Mouse (Mus musculus) ovary, adult 18-20 months (tissue): ENCODE measurements around the gene Gm28051.

Experiments used
- DNase-seq: peaks from one replicate; pipeline ENCODE4 v3.0.0; 2022; ENCODE audit warnings: low spot score, mixed read lengths

Gene Gm28051

GRCm38 (mm10) chr12:102705906-102706640 lies 51.5 kb downstream of the Gm28051 start:
- no peak for DNase-seq

GRCm38 (mm10) chr12:102705216-102705871 lies 52.2 kb downstream of the Gm28051 start:
- DNase-seq, result peak; percentile 77

DNA sequence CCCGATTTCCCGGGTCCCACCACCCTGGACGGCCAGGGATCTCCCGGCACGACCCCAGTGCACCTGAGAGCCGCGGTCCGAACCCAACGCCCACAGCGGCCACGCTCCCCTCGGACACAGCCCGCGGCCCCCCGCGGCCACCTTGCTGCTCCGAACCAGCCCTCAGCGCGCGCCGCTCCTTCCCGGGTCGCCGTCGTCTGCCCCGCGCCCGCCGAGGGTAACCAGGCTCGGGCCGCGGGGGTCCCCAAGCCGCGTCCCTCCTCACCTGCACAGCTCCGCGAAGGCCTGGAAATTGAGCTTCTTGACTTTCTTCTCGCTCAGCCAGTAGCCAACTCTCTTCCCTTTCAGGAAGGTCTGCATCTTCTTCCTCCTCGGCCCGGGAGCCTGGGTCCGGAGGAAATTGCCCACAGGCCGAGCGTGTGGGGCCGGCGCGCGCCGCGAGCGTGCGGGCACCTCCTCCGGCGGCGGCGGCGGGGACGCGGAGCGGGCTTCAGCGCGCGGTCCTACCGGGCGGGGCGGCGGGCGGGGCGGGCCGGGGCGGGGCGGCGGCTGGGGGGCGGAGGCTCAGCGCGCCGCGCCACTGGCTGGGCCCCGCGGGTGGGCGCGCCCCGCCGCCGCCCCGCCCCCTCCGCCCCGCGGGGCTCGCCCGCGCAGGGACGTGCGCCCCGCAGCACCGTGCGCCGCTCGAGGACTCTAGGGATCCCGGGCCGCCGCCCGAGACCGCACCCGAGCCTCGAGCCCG lies 52.9 kb downstream of the Gm28051 start, which contains the start of gene Itpk1:
TSS of gene Itpk1 (minus strand) at position 474 of the 742 bp plus-strand sequence.
- peak; percentile 44 for DNase-seq

- no peak for DNase-seq
Observed at GRCm38 (mm10) chr12:102703921-102704408, 53.6 kb downstream of the Gm28051 start.

GRCm38 (mm10) chr12:102703441-102703840 lies 54.1 kb downstream of the Gm28051 start:
- DNase-seq, result no peak

- no peak for DNase-seq
Observed at GRCm38 (mm10) chr12:102703111-102703412, 54.5 kb downstream of the Gm28051 start.

GRCm38 (mm10) chr12:102702356-102703110 lies 55.0 kb downstream of the Gm28051 start:
- no peak for DNase-seq

DNA sequence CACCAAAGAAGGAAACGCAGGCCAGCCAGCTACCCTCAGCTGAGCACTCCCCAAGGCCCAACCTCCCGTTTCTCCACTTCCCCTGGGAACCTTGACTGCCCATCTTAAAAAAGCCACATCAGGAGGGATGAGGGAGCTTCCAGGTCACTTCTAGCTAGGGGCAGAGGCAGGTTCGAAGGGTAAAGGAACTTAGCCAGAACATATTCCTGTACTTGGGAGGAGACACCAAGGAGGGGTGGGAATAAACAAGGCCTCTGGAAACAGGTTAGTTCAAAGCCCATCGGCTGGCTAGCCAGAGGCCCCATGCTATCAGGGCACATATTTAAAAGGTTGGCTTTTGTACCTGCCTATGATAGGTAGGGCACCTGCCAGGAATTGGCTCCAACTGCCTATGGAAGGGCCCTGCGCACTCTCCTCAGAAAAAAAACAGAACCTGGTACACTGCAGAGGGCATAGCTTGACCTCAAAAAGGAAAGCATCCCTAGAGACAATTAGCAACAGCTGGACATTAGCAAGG lies 55.8 kb downstream of the Gm28051 start:
- no peak for DNase-seq

DNA sequence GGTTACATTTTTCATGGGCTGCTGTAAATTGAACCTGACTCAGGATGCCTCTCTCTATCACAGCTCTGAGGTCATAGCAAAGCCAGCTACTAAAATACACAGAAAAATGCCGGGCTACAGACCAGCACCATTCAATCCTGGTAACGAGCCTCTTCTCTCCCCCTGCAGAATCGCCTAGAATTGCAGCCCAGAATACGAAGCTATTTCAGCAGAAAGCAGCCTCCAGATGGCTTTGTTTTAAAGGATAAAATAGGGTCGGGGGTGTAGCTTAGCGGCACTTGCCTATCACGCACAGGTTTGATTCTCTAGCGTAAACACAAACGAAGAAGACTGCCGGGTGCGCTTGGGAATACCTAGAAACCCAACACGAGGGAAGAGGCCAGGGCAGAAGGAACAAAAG lies 57.1 kb downstream of the Gm28051 start:
- no peak for DNase-seq

- no peak for DNase-seq
Observed at GRCm38 (mm10) chr12:102699156-102699555, 58.4 kb downstream of the Gm28051 start.

DNA sequence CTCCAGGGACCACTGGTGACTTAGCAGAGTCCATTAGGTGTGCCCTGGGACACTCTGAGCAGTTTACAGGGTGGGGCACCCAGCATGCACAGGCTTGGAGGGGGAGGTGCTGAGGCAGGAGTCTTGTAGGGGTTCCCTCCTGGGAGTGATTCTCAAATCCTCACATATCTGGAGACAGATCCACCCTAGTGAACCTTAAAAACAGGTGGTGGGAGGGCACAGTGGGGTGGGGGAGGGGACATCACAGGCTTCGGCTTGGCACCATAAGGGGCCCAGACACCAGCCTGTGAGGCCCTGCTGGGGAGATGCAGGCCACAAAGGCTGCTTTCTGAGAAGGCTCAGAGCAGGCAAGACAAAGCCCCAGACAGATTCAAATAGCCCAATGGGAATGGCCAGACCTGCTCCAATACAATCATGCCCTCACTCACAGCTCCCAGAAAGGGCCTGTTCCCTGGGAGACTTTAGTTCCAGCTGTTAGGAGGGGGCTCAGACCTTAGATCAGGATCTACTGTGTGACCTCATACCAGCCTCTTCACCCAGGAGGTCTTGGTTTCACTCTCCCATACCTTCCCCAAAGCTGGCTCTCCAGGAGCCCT lies 59.4 kb downstream of the Gm28051 start:
- no peak for DNase-seq

DNA sequence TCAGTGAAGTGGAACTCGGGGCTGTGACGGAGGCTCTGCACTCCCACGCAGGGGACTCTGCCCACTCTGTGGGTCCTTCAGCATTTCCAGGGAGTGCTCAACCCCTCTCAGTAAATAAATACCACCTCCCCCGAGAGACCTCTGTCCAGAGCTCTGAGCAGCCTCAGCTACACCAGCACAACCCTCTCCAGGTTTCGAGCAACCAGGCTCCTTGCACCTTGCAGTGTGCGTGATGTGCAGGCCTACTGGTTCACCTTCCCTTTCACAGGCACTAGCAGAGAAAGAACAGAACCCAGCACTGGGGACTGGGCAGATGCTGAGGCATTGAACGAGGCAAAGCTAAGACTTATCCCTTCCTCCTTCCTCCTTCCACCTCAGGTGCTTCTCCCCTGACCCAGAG lies 60.2 kb downstream of the Gm28051 start:
- no peak for DNase-seq

GRCm38 (mm10) chr12:102696635-102697354 lies 60.8 kb downstream of the Gm28051 start:
- DNase-seq, result no peak

DNA sequence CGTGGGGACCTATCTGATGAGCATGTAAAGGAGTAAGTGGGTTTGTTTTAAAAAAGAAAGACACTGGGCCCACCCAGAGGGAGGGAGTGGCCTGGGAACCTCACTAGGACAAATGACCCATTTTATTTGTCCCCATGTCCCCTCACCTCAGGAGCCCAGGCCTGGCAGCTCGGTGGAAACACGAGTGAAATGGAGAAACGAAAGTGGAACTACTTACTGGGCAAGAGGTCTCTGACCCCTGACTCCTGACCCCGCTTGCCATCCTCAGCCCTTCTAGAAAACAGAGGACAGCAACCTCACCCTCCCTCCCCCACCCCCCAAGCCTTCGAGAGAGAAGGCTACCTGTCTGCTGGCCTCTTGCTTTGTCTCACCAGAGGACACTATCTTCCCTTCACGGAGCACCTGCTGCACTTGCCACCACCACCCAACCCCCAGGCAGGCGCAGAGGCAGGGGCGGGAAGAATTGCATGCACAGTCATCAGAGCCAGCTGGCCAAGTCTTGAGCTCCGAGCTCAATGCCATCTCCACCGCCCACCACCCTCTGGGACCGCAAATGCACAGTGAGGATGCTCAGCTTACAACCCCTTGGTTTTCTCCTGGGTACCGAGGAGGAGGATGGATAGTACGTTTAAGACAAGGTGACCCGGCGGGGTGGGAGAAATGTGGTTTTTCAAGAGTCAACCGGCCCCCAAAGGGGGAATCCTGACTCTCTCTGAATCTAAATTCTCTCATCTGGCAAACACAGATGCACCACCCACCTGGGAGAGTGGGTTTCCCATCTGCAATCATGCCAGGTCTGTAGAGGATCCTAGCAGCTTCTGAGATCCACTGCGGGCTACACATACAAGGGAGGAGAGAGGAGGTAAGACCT lies 62.0 kb downstream of the Gm28051 start:
- DNase-seq, result no peak

DNA sequence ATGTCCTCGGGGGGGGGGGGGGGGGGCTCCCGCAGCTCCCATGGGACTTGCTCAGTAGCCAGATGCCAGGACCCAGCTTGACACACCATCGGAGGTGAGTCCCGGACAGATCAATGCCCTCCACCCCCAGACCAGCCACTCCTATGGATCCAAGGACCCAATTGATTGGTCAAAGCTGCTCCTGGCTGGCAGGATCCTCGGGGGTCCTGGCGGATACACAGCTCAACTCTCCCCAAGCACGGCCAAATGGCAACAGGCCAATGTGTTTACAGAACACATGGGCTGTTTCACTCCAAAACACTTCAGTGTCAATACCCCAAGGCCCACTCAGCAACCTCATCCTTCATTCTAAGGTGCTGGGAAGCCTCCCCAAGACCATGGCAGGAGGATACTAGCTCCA lies 65.8 kb downstream of the Gm28051 start:
- DNase-seq, result no peak

GRCm38 (mm10) chr12:102691180-102691579 lies 66.4 kb downstream of the Gm28051 start:
- no peak for DNase-seq

- no peak for DNase-seq
Observed at GRCm38 (mm10) chr12:102689773-102690563, 67.6 kb downstream of the Gm28051 start.

- no peak for DNase-seq
Observed at GRCm38 (mm10) chr12:102686321-102686720, 71.2 kb downstream of the Gm28051 start.

DNA sequence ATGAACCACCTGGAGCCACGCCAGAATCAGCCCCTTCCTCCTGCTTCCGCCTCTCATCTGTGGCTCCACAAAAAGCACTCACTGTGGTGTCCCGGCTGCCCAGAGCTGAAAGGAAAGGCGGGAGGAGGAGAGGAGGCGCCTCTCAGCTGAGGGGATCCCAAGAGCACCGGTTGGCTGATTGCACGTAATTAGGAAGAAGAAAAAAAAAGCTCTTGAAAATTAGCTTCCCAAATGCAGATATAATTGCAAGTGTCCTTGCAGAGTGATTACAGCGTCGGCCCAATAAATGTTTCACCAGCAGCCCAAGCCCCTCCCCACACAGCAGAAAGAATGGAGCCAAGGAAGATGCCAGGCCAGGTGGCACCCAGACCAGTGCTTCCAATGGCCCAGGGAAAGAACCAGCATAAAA lies 72.0 kb downstream of the Gm28051 start:
- no peak for DNase-seq
